Mouse (Mus musculus) induced T-regulatory cell, adult 2 months (primary cell): ENCODE measurements around the gene Olfr134.
"Not testable (repeated sequence)": the region's sequence is repeated elsewhere in the genome, so short reads cannot be mapped to it uniquely, and the experiment has no call there.

Experiments used
- DNase-seq: peaks from one replicate; pipeline ENCODE4 v3.0.0-alpha.2; 2012; ENCODE audit warnings: low read depth

Gene Olfr134

DNA sequence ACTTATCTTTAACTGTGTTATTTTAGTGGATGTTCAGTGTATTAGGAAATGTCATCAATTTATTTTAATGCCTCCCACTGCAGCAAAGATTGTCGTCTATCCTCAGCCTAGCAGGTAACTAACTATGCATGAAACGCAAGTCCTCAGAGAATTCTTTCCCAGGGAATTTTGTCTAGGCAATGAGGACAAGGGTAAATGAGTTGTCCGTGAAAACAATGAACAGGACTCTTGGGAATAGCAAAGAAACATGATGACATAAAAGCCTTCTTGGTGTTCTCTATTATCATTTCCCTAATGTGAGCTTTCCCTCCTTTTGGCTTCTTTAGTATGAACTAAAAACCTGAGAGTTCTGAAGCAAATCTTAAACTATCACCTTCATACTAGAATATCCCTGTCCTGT, at the start of gene Olfr134:
Gene Olfr134 (plus strand): TSS at position 301 of the 400 bp plus-strand sequence.
- DNase-seq, result no peak

DNA sequence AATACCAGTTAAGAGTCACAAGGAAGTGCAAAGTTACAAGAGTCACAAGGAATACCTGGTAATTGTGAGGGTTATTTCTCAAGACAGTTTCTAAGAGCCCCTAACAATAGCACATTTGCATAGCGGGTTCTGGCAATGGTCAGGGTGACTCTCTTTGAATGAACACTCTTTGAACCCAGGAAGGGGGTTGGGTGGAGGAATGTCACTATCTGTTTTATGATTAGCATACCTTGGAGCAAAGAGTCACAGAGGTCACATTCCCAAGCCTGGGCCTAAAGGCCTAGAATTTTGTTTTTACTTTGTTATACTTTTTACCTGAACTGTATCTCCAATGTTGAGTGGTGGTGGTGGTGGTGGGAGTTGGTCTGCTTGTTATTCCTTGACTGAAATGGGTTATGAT, 47.0 kb upstream of the Olfr134 start:
- DNase-seq, result not testable (repeated sequence)

DNA sequence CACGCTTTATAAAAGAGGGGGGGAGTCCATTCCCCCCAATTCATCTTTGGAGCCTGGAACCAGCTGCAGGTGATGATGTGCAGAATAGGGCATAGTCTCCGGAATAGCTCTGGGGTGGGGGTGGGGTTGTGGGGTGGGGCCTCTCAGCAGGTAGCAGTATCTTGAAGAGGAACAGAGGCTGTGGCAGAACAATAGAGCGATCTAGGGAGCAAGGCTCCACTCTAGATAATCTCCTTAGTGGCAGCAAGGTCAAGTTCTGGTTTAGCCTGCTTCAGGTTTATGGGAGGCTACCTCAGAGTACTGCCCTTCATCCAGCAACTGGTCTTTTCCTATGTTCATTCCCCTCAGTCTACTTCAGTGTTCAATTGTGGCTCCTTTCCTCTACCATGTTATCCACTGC, 45.8 kb upstream of the Olfr134 start:
- DNase-seq, result not testable (repeated sequence)

DNA sequence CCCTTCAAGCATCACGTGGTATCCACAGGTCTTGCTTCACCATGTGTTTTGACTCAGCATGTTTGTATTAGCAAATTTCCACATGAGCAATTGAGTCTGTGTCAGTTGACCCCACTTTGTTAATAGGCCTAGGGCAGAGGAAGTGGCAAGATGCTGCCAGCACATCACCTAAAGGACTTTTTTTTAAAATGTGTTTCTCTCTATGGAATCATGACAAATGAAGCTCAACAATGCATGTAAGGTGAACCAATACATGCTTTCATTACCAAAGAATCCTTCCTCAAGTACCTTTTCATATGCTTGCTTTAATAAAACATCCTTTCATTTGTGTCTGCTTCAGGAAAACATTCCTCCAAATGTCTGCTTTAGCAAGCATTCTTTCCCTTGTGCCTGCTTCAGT, 36.8 kb upstream of the Olfr134 start, which contains the start of gene Olfr132:
Gene Olfr132 (minus strand): TSS at position 101 of the 400 bp plus-strand sequence.
- DNase-seq, result no peak

DNA sequence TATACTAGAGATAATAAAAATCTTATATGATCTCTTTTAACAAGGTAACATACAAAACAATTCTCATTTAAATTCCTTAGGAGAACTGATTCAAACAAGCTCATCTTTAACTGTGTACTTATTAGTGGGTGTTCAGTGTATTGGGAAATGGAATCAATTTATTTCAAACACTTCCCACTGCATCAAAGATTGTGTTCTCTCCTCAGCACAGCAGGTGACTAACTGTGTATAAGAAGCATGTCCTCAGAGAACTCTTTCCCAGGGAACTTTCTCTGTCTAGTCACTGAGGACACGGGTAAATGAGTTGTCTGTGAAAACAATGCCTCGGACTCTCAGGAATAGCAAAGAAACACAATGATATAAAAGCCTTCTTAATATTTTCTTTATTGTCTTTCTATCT, 26.2 kb upstream of the Olfr134 start, which contains the start of gene Olfr133:
Gene Olfr133 (plus strand): TSS at position 301 of the 400 bp plus-strand sequence.
- DNase-seq, result no peak

DNA sequence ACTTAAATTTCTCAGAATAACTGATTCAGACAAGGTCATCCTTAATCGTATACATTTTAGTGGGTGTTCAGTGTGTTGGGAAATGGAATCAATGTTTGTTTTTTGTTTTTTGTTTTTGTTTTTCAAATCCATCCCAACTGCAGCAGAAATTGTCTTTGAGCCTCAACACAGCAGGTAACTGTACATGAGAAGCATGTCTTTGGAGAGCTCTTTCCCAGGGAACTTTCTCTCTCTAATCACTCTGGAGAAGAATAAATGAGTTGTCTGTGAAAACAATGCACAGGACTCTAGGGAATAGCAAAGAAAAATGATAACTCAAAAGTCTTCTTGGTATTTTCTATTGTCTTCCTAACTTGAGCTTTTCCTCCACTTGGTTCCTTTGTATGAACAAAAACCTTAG, 32.8 kb downstream of the Olfr134 start, which contains the start of gene Olfr135:
Gene Olfr135 (plus strand): TSS at position 301 of the 400 bp plus-strand sequence.
- DNase-seq, result no peak
